Mouse (Mus musculus) spleen, postnatal 10 days (tissue): ENCODE results near the gene Mansc4.

ENCODE experiments used
- DNase-seq, 2 experiments: peaks; one replicate each; pipeline ENCODE4 v3.0.0; 2021 to 2022; ENCODE audit warnings: low spot score in 2 of 2

Gene Mansc4

DNA sequence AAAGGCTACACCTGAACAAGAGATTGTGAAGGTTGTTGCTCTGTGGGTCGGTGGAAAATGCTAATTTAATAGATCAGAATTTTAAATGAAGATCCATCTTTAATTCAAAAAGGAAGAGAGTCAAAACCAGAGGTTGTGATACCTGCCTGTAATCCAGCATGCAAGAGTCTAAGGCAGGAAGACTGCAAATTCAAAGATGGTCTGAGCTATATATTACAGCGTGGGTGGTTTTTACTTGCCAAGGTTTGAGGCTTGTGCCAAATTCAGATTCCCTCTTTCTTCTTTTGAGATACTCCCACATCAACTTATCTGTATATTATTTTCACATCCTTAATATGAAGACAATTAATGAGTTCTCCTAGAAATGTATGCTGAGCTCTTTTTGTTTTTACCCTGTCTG, 58.4 kb downstream of the Mansc4 start:
- DNase-seq, result no peak
